Mouse (Mus musculus) heart, adult 18-20 months (tissue): ENCODE measurements around the gene Mmp14. TPM values are rescaled to one million over a fixed set of nuclear protein-coding genes. Genes with fewer than 3 reads are reported as not detected.

Source experiments
- DNase-seq, 2 experiments: peaks; one replicate each; pipeline ENCODE4 v3.0.0; 2021 to 2022; ENCODE audit warnings: mixed read lengths in 1 of 2
- long read RNA-seq, 2 experiments: library from polyadenylated mRNA; stranded (forward); transcript quantifications; one replicate each; pipeline ENCODE4 v2.0.0; 2021
- total RNA-seq, 2 experiments: library from RNA; stranded (reverse); gene quantifications; 2 replicates each; pipeline ENCODE4 v1.2.3; 2021

Mmp14 gene
- total RNA-seq: 10 to 100 TPM; 12.4 to 15.3 TPM
- long read RNA-seq, experiment 1, transcript Mmp14-201 (10 exons, 2,596 nt): major isoform, 9 of 16 reads
- long read RNA-seq, experiment 1, partial matches to known transcripts: 2 of 16 reads
- long read RNA-seq, experiment 1, other reads (novel, unspliced or antisense): 5 of 16 reads
- long read RNA-seq, experiment 2, partial matches to known transcripts: 0 of 7 reads
- long read RNA-seq, experiment 2, other reads (novel, unspliced or antisense): 4 of 7 reads

GRCm38 (mm10) chr14:54431334-54432077 is at the start of gene Mmp14:
Mmp14 (plus strand) TSS chr14:54431612.
- DNase-seq: peak; percentile 83 to 85

- no peak for DNase-seq
These were observed 49.6 kb upstream of the Mmp14 start for GRCm38 (mm10) chr14:54381816-54382215.

GRCm38 (mm10) chr14:54382641-54383040 is 48.8 kb upstream of the Mmp14 start:
- no peak for DNase-seq

- peak; percentile 29 to 57 for DNase-seq
These were observed 48.0 kb upstream of the Mmp14 start for GRCm38 (mm10) chr14:54383355-54383771.

- no peak for DNase-seq
These were observed 47.0 kb upstream of the Mmp14 start for GRCm38 (mm10) chr14:54384396-54384795.

- DNase-seq: no peak
These were observed 45.3 kb upstream of the Mmp14 start for GRCm38 (mm10) chr14:54385968-54386618.

- DNase-seq: no peak
These were observed 43.9 kb upstream of the Mmp14 start for GRCm38 (mm10) chr14:54387546-54387945.

- DNase-seq: no peak
These were observed 40.6 kb upstream of the Mmp14 start for GRCm38 (mm10) chr14:54390843-54391242.

- DNase-seq: no peak
These were observed 37.6 kb upstream of the Mmp14 start for GRCm38 (mm10) chr14:54393794-54394193.

GRCm38 (mm10) chr14:54394309-54394708 is 37.1 kb upstream of the Mmp14 start:
- DNase-seq: no peak

- no peak for DNase-seq
These were observed 34.7 kb upstream of the Mmp14 start for GRCm38 (mm10) chr14:54396685-54397084.

GRCm38 (mm10) chr14:54397872-54398527 is 33.4 kb upstream of the Mmp14 start:
- DNase-seq: no peak

- DNase-seq: no peak
These were observed 32.9 kb upstream of the Mmp14 start for GRCm38 (mm10) chr14:54398528-54398916.

GRCm38 (mm10) chr14:54398921-54399382 is 32.5 kb upstream of the Mmp14 start:
- DNase-seq: no peak

- DNase-seq: no peak
These were observed 29.7 kb upstream of the Mmp14 start for GRCm38 (mm10) chr14:54401723-54402122.

- no peak for DNase-seq
These were observed 22.9 kb upstream of the Mmp14 start for GRCm38 (mm10) chr14:54408336-54409056.

- no peak for DNase-seq
These were observed 22.3 kb upstream of the Mmp14 start for GRCm38 (mm10) chr14:54409057-54409645.

- DNase-seq: peak; percentile 64 to 68
These were observed 21.2 kb upstream of the Mmp14 start for GRCm38 (mm10) chr14:54409980-54410810.

GRCm38 (mm10) chr14:54412000-54412576 is 19.3 kb upstream of the Mmp14 start:
- DNase-seq: no peak

- peak; percentile 61 to 83 for DNase-seq
These were observed 18.7 kb upstream of the Mmp14 start for GRCm38 (mm10) chr14:54412629-54413170.
